Mouse (Mus musculus) cerebellum, adult 9-11 months (tissue): Measurements from ENCODE around the gene Vwa3a.

Source experiments
- DNase-seq: peaks from one replicate; pipeline ENCODE4 v3.0.0; 2022

Vwa3a gene

DNA sequence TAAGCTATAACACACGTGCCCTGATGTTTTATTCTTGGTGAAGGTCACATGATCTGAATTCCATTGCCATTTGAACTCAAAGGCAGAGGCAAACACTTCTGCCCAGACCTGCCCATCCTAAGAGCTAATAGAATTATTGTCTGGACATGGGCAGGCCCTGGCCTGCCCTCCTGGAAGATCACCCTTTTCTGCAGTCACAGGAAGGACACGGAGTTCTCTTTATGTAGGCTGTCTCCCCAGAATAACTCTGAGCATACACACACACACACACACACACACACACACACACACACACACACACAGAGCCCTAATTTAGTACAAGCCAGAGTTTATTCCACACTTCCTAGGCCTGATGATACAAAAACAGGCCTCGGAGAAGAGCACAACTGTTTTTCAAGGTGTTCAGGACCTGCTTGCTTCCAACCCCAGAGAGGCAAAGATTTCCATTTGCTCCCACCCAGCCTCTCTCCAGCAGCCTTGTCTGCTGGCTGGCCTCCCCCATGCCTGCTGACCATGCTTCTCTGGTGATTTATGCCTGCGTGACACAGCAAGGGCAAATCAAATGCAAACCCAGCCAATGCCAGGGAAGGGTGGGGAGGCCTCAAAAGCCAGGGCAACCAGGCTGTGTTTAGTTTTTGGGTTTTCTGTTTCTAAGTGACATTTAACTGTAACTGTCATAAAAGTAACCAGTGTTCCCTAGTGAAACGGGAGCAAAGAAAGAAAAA lies 99.5 kb downstream of the Vwa3a start:
- peak; percentile 18 for DNase-seq

DNA sequence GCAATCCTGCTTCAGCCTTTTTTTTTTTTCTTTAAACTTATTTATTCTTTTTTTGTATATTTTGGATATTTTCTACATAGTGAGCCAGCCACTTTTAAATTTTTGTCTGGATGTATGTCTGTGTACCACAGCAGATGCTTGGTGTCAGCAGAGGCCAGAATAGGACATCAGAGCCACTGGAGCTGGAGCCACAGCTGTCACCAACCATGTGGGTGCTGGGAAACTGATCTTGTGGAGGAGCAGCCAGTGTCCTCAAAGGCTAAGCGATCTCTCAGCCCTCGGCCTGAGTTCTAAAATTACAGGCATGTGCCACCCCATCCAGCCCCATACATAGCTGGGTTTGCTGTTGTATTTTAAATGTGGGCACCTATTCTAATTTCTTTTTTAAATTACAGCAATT lies 100.7 kb downstream of the Vwa3a start:
- DNase-seq = no peak

DNA sequence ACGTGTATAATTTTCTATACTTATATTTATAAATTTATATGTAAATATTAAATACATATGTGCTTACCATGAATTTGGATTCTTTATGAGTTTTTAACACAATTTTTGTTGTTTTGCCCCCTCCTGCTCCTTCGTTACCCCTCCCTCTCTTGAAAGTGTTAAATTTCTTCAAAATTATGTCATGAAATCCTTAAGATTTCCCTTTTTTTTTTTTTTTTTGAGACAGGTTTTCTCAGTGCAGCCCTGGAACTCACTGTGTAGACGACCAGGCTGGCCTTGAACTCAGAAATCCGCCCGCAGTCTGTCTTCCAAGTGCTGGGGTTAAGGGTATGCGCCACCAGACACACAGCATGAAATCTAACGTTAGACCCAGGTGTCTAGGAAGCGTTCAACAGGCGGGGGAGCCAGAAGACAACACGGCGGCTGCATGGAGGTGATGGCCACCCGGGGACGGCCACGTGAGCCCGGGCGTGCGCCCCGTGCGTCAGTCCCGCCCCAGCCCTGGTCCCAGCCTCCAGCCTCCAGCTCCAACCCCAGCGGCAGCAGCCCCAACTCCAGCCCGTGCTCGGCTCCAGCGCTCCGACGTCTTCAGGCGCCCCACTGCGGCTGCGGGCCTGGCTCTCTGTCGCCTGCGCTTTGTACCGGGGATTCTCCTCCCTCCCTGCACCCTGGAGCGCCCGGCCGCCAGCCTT lies 103.4 kb downstream of the Vwa3a start, which contains the start of gene Eef2k:
Gene Eef2k (plus strand): TSS at position 487 of the 692 bp plus-strand sequence.
- peak; percentile 90 for DNase-seq

DNA sequence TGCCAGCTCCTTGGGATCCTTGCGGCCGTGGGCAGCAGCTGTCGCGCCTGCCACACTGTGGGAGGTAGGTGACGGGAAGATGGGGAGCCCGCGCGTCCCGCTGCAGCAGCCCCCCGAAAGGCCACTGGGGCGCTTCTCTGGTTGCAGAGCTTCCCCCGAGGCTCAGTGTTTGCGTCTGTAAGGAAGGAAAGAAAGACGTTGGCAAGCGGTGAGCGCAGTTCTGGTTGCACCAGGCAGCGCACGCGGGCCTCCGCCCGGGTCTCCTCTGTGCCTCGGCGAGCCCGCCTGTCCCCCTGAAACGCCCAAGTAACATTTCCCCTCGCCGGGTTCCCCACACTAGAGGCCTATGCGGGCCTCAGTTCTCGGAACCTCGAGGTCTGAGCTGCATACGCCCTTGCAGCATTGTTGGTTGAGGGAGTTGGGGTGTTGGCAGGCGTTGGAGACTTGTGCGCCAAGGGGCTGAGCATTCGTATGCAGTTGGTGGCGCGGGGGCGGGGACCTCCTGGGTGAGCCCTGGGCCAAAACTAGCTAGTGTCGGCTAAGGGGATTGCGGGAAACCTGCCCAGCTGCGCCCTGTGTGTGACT lies 104.0 kb downstream of the Vwa3a start:
- peak; percentile 91 for DNase-seq

DNA sequence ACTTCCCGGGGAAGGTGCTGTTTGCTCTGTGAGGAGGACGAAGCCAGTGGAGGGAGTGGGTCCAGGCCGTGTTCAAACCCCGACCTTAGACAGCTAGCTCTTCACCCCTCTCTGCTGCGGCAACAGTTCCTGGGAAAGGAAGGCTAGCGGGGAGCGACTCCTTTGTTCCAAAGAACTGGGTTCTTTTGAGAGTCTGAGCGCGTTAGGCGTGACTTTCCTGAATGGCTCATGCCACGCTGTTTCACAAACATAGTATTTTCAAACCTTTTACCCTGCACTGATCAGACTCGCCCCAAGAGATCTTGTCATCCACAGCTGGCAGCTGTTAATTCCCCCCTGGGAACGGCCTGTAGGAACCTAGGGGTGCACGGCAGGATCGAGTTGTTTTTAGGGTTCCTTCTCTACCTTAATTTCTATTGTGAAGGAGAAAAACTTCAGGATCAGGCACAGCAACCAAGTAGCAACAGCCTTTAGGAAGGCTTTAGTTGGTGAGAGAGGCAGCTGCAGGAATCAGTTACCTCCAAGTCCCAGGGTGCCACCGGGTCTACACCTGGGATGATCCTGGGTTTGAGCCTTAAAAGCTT lies 104.8 kb downstream of the Vwa3a start:
- no peak for DNase-seq

DNA sequence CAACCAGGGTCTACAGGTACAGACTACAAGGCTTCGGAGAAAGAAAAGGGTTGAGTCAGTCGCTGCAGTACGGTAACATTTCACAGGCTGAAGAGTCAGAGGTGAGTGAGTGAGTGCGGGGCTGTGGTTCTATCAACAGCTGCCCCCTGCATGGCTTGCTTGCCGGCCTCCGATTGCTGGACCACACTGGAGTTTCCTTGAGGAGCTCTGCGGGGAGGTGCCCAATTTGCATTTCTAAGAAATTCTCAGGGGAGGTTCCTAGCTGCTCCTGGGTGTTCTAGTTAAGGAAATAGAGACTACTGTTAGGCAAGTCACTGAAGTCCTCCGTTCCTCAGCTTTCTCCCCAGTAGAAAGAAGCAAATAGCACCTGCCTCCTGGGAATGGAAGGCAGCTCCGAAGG lies 105.6 kb downstream of the Vwa3a start:
- DNase-seq = no peak

DNA sequence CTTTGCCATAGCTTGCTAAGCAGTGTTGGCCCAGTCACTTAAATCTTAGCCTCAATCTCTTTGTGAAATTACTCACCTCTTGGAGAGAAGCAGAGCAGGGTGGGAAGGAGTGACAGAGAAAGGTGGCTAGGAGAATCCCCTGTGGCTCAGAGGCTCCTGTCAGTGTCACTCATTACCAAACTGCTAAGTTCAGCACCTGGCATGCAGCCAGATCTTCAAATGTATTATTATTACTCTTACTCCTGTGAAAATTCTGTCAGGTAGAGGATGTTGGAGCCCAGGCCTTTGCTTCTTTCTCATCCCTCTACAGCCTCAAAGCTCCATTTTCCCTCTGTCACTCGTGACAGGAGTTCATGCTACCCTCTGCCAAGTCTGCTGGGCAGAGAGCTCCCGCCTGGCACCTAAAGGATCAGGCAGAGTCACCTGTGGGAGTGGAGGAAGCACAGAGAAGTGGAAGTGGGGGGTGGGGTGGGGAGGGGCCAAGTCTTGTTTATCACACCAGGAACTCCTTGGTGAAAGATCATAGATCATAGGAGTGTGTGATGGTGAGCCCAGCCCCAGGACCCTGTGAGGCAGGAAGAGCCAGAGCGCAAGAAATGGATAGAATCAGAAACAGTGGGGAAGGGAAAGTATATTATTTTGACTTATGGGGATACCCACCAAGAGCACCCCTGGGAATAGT lies 109.9 kb downstream of the Vwa3a start:
- peak; percentile 61 for DNase-seq

DNA sequence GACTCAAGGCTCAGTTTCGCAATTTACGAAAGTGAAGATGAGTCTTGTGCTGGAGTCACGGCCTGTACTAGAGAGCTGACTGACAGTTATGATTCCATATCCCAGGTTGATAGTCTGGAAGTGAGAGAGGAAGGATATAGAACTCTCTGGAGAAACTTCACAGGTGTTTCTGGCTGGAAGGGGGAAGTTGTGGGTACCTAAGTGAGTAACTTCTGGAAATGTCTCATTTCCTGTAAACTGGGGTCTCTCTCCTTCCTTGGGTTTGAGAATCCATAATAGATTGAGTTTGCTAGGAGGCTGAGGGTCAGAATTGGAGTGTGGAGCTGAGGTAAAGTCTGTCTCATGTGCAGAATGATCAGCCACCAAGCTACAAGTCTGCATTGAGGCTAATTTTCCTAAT lies 111.0 kb downstream of the Vwa3a start:
- no peak for DNase-seq
